Comparison of ENCODE assay signal across 7 mouse cellular contexts in genomic region chr1:171698983-171699382, GRCm38 (mm10). TPM values are rescaled to one million over a fixed set of nuclear protein-coding genes. Genes with fewer than 3 reads are reported as not detected.
DNase-seq lines count a peak whose midpoint lies in the region; ATAC-seq and TF ChIP-seq lines count a peak whose summit lies in the region.

No protein-coding gene starts in this region.

- peak; percentile 12 to 17 for DNase-seq in left cerebral cortex, adult 2 months (ENCODE audit: extremely low spot score in 1 of 2, low spot score in 2 of 2)
- DNase-seq in left cerebral cortex, adult 8-10 months (ENCODE audit: low spot score in 2 of 2): no peak
- DNase-seq in ZHBTc4 (ENCODE audit: low read depth, low spot score): peak; percentile 67
- DNase-seq in forelimb bud, embryonic 11.5 days (ENCODE audit: low read depth, low spot score): peak; percentile 6
- DNase-seq in lung, postnatal 0 days (ENCODE audit: low spot score): peak; percentile 25
- DNase-seq in spleen, postnatal 36 days (ENCODE audit: low spot score in 2 of 2): peak; percentile 73 to 81
- DNase-seq in kidney, postnatal 10 days: no peak

- no peak overlapping the region for H3K27ac ChIP-seq in left cerebral cortex, adult 2 months
- H3K27ac ChIP-seq in lung, postnatal 0 days (ENCODE audit: low read length): no peak overlapping the region

- no peak overlapping the region for H3K4me3 ChIP-seq in left cerebral cortex, adult 2 months
- H3K4me3 ChIP-seq in lung, postnatal 0 days (ENCODE audit: low read depth, low read length): no peak overlapping the region

- WGBS in lung, postnatal 0 days: 18% methylated on average over 6 of the region's 6 CpGs

- no peaks in the 10 kb centered on the region for H3K9me3 ChIP-seq in lung, postnatal 0 days (ENCODE audit: low read length)

- intact Hi-C loops in left cerebral cortex, adult 2 months (cut with DNase I): no loop called here

- H3K27me3 ChIP-seq in lung, postnatal 0 days (replicated peaks; ENCODE audit: insufficient read depth, low read length): no peaks in the 10 kb centered on the region

- TF ChIP-seq CTCF in left cerebral cortex, adult 2 months (IDR thresholded peaks at IDR 0.05): peak; percentile 51
- TF ChIP-seq CTCF in lung, postnatal 0 days (IDR thresholded peaks at IDR 0.05): peak; percentile 19; the same call in 1 of the 2 replicates

- no peak for ATAC-seq in lung, postnatal 0 days

- no peaks in the 10 kb centered on the region for H3K4me1 ChIP-seq in lung, postnatal 0 days (ENCODE audit: insufficient read depth, low read depth, low read length)

- no peaks in the 10 kb centered on the region for H3K36me3 ChIP-seq in lung, postnatal 0 days (ENCODE audit: insufficient read depth, low read length)

- no peak for TF ChIP-seq EP300 in lung, postnatal 0 days (IDR thresholded peaks at IDR 0.05)

- no peak overlapping the region for H3K9ac ChIP-seq in lung, postnatal 0 days (replicated peaks; ENCODE audit: low read depth)

- H3K4me2 ChIP-seq in lung, postnatal 0 days (replicated peaks; ENCODE audit: low read depth, low read length): no peak overlapping the region

RNA-seq across cellular contexts. Expression of gene Cd48, which starts 17.2 kb away (rescaled TPM):
- total RNA-seq in left cerebral cortex, adult 2 months (2021): under 1 TPM; 0.38 to 0.40 TPM
- total RNA-seq in left cerebral cortex, adult 8-10 months (2022): 1 to 10 TPM in 2 of 4 experiments, under 1 TPM in 2; 0.68 to 4.8 (median 2.5) TPM
- 11.0 and 11.7 TPM in 2 replicates for polyA plus RNA-seq in lung, postnatal 0 days (2015; fragmentation: Nextera tagmentation; extraction: Ambion mirVana)

RNA-seq across cellular contexts. Expression of gene Slamf7, which starts 46.1 kb away (rescaled TPM):
- total RNA-seq in left cerebral cortex, adult 2 months (2021): under 1 TPM in 1 of 2 experiments, not detected in 1; 0.40 TPM
- under 1 TPM in 2 of 4 experiments, not detected in 2; 0.07 to 0.15 TPM for total RNA-seq in left cerebral cortex, adult 8-10 months (2022)
- polyA plus RNA-seq in lung, postnatal 0 days (2015; fragmentation: Nextera tagmentation; extraction: Ambion mirVana): 0.55 and 0.56 TPM in 2 replicates

Comparison
In these comparisons a context has a peak if more than half of its experiments do, and no peak if none do; other contexts are left out.
1. DNase-seq: peak in left cerebral cortex, adult 2 months (2 of 2), ZHBTc4 (single experiment), forelimb bud, embryonic 11.5 days (single experiment), lung, postnatal 0 days (single experiment) and spleen, postnatal 36 days (2 of 2); none in left cerebral cortex, adult 8-10 months (0 of 2) and kidney, postnatal 10 days (single experiment).